Mouse (Mus musculus) CD4-positive, CD25-positive, alpha-beta regulatory T cell, adult 2 months (primary cell): ENCODE data around the gene Gm2381.
"Not testable (repeated sequence)": the region's sequence is repeated elsewhere in the genome, so short reads cannot be mapped to it uniquely, and the experiment has no call there.

Experiments used
- DNase-seq: peaks from one replicate; pipeline ENCODE4 v3.0.0-alpha.2; 2012; ENCODE audit warnings: low read depth, low spot score

The Gm2381 gene

DNA sequence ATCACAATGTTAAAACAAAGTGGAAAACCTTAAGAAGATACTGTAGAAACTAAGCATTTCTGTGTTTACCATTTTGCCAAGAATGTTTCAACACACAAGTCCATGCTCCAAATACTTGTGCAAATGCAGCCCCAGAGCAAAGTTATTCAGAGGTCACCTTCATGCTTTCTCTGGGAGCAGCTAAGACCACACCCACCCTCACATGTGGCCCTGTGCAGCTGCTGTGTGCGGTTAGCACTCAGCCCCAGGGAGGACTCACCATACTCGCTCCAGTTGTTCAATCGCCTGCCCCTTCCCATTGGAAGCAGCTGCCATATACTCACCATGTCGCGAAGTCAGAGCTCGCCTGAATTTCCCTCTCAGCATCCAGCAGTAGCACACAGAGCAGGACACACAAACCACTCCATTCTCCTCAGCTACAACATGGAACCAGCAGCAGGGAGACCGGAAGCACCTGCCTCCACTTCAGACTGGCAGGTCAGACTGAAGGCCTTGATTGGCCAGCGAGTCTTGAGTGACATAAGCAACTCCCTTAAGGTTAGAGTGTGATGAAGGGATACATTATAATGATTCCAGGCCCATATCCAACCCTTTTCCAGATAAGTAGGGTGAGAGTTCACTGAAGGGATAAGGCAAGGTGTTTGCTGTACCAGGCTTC lies at the start of gene Gm2381:
Gm2381 (minus strand) TSS at position 434 of the 658 bp plus-strand sequence.
- not testable (repeated sequence) for DNase-seq

DNA sequence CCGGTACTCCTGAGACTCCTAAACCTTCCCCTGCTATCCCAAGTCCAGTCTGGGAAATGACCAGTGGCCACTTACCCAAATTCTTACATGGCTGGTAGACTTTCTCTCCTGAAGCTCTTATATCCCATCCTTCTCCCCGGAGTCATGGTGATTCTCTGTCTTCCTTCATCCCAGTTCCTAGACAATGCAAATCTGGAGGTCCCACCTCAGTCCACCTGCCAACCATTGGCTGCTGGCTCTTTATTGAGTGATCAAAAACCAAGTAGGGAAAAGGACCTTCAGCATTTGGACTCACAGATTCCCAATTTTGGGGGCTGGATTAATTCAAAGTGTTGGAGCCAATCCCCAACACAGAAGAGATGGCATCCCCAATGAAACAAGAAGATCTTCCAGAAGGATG lies 31.0 kb upstream of the Gm2381 start:
- not testable (repeated sequence) for DNase-seq

DNA sequence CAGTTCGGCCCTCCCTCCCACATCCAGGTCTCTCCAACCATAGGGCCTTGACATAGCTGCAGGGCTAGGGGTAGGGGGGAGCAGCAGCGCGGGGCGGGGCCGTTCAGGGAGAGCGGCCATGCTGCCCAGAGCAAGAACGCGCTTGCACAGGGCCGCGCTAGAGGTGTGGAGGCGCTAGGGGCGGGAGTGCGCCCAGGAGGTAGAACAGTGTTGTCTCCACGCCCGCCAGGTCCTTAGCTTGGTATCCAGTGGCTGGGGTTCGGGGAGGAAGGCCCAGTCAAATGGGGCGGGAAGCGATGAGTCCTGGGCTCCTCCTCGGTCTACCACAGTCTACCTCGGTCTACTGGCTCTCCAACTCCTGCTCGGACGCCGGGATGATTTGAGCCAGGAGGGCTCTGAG lies 11.1 kb upstream of the Gm2381 start:
- no peak for DNase-seq

DNA sequence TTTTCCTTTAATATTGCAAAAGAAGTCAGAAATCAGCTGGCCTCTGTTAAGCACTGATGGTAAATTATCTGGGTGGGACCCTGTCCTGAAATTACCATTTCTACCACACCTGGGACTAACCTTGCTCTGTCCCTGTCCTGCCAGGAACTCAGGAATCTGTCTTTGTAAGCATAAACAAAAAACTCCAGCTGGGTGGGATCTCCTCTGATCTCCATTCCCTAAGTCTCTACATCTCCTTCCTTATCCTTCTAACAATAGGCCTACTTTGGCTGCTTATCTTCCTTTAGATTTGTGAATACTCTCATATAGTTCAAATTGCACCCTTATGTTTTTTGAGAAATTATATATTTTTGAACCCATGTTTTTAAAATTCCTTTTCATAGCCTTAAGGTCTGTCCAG lies 28.7 kb downstream of the Gm2381 start:
- not testable (repeated sequence) for DNase-seq

DNA sequence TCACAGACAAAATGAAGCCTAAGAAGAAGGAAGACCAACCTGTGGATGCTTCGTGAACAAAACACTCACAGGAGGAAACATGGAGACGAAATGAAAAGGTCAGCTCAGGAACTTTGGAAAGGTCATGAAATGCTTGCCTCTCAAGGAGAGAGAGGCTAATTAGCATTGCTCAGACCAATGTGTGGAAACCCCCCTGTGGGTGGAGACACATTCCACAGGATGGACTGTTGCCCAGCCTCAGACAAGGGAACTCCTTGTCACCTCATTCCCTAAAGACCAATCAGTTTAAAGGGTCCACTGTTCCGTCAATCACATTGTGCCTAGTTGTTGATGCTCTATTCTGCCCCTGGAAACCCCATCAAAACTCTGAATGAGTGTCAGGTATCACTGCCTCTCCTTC lies 34.8 kb downstream of the Gm2381 start:
- DNase-seq, result no peak

DNA sequence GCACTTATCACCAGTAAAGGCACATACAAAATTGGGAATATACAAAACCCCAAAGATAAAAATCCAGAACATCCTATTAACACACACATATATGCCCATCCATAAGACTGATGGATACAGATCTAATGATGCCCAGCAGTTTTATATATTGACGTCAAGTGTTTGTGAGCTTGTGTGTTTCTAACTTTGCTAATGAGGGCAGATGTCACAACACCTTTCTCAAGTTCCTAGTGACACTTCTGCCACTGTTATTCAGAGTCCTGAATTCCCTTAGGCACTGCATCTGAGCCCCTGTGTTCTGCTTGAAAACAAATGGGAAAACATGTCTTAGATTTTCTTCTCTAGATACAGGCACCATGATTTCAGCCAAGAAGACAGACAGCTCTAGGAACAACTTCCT lies 73.6 kb downstream of the Gm2381 start, which contains the start of gene Vmn2r62:
Vmn2r62 (minus strand) TSS at position 101 of the 400 bp plus-strand sequence.
- not testable (repeated sequence) for DNase-seq
